Mouse (Mus musculus) lung, adult 18-20 months (tissue): ENCODE results near the gene Abcb1b.
"Not testable (repeated sequence)": the region's sequence is repeated elsewhere in the genome, so short reads cannot be mapped to it uniquely, and the experiment has no call there.

Experiments used
- DNase-seq, 2 experiments: peaks; one replicate each; pipeline ENCODE4 v3.0.0; 2022; ENCODE audit warnings: mixed read lengths in 2 of 2

The Abcb1b gene

DNA sequence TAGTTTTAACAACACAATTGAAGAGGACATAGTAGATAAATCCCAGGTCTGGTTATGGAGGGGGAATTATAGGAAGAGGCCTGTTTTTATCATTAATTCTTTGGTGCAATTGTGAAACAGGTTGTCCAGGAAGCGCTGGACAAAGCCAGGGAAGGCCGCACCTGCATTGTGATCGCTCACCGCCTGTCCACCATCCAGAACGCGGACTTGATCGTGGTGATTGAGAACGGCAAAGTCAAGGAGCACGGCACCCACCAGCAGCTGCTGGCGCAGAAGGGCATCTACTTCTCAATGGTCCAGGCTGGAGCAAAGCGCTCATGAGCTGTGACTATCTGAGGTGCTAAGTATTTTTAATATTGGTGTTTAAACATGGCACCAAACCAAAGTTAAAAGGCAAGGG is 67.7 kb downstream of the Abcb1b start:
- DNase-seq = not testable (repeated sequence)

DNA sequence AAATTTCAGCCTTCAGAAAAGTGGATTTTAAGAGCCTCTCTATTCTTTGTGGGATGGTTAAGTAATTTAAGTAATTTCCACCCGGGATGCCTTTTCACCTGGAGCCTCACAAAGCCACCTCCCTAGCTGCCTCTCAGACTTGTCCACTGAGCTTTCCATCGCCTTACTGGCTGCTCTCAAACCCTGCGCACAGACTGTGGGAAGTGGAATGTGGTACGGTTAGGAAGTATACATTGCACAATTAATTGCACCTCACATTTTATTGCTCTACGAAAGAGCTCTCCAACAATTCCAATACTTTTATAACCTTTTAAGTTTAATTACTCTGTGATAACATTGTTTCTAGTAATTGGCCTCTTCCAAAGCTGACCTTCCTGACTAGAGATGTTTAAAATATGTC is 68.4 kb downstream of the Abcb1b start:
- DNase-seq = no peak

DNA sequence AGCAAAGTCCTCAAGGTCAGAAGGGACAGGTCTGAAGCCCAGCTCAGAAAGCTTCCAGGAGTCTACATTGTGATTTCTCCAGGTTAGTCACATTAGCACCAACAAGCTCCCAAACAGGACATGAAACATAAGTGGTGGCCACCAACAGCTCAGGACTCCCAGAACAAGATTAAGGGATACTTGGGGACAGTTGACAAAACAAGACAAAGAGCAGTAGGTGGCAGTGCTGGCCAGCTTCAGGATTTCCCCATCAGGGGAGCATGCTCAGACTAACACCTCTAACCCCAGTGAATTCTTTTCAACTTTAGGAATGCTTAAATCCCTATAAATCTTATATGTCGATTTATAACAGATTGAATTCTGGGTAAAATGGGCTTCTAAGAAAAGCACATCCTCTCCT is 70.1 kb downstream of the Abcb1b start:
- no peak for DNase-seq

DNA sequence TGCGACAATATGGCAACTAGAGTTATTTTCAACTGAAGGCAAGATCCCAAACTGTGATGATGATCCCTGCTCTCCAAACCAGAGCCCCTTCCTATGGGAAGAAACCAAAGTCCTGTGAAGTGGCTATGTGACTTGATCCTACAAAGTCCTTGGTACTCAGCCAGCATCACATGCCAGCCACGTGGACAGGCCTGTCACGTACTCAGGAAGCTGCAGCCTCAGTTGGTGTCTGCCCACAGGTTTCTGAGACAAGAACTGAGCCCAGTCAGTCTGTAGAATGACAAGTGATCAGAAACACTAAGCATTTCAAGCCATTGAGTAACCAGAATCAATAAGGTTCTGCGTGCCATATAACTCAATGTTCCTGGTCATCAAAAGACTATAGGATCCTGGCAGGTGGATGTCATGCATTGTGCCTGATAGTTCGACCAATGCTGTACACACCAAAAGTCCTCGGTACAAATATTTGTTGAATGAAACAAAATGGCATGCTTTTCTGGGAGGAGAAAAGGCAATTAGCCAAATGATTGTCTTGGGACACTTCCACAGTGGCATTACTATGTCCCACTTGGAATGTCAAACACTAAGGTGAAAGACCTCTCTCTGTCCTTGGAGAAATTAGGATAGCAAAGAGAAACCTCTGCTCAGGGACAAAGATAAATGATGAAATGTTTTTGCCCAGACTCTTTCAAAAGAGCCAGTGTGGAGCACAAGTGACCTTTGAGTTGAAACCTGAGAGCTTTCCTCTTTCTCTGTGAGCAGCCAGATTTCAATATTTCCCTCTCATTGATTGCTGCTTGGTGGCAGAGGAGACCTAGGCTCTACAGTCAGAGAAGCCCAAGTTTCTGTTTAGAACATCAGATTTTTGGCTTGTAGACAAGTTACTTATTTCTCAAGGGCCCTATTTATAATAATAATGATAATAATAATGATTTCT is 75.3 kb downstream of the Abcb1b start:
- DNase-seq = no peak

DNA sequence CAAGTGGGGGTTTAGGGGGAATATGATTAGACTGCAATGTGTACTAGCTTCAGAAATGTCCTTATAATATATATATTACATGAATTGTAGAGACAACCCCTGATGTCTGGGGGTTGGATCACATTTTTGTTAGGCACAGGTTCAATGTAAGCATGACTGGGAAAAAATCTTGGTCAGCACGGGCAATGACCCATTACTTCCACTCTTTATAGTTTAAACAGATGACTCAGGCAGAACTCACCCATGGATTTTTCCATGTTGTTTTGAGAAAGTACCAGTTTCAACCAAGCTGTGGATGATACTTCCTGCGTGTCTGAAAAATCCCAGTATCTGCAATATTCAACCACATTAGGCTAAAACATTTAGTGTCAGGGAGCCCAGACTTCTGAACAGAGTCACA is 79.1 kb downstream of the Abcb1b start:
- no peak for DNase-seq

DNA sequence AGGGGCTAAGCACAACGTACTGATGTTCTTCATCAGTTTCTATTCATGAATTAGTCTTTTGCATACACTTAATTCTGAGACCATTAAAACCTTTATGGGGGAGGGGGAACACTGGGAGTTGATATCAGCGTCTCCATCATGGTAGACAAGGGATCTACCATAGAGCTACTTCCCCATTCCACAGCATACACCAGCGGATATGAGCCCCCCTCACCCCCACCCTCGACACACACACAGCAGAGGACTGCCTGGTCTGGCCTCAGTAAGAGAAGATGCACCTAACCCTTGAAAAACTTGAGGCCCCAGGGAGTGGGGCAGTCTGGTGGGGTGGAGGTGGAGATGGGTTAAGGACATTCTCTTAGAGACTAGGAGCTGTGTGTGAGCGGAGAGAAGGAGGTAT is 79.9 kb downstream of the Abcb1b start:
- DNase-seq = no peak

DNA sequence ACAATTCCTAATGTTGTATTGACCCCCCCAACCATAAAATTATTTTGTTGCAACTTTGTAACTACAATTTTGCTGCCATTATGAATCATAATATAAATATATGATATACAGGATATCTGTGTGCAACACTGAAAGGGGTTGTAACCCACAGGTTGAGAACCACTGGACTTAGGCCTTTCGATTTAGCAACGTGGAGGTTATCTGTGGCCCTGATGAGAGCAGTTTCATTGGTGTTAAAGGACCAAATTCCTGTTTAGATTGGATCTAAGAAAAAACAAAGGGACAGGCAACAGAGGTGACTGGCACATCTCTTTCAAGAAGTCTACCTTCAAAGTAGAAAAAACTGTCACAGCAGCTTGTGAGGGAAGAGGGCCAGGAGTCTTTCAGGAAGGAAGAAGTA is 87.9 kb downstream of the Abcb1b start:
- DNase-seq = no peak

DNA sequence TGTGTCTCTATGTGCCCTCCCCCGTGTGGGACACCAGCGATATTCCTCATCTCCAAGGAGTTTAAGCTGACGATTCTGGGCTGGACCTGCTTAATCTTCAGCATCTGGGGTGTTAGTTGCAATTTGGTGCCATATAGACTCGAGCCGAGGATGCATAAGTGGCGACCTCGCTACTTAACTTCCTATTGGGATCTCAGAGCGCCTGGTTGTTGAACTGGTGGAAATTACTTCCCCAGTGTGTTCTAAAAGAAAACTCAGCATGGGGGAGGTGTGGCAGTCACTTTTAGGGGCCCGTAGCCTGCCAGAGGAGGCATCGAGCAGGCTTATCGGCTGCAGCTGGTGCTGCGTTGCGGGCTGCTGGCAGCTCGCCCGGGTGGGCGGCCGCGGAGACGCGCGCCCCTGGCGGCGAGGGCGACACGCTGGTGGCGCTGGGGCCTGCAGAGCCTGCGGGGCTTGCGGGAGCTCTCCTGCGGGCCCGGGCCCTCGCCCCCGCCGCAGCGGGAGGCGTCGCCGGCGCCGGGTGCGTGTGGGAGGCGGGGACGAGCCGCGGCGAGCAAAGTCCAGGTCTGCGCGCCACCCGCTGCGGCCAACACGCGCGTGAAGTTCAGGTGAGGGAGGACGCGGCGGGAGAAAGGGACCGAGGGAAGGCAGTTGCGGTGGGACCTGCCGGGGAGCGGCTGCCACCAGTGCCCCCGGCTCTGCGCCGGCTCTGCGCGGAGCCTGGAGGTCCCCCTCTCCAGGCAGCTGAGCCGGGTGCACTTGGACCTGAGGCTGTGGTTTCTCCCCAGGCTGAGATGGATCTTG is 95.6 kb downstream of the Abcb1b start, which contains the start of gene Abcb4:
Abcb4 (plus strand) TSS at position 418 of the 804 bp plus-strand sequence.
- peak; percentile 9 to 25 for DNase-seq

DNA sequence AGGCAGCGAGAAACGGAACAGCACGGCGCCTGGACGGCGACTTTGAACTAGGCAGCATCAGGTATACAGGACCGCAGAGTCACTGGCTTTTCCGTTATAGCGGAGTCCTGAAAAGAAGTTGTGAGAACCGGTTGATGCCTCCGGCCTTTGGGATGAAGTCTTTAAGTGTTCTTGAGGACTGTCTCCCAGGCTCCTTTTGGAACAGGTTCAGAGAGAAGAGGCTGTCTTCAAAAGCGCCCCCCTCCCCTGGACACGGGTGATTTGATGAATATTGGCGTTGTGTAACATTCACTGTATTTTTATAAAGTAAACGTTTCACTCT is 96.1 kb downstream of the Abcb1b start:
- DNase-seq = no peak

DNA sequence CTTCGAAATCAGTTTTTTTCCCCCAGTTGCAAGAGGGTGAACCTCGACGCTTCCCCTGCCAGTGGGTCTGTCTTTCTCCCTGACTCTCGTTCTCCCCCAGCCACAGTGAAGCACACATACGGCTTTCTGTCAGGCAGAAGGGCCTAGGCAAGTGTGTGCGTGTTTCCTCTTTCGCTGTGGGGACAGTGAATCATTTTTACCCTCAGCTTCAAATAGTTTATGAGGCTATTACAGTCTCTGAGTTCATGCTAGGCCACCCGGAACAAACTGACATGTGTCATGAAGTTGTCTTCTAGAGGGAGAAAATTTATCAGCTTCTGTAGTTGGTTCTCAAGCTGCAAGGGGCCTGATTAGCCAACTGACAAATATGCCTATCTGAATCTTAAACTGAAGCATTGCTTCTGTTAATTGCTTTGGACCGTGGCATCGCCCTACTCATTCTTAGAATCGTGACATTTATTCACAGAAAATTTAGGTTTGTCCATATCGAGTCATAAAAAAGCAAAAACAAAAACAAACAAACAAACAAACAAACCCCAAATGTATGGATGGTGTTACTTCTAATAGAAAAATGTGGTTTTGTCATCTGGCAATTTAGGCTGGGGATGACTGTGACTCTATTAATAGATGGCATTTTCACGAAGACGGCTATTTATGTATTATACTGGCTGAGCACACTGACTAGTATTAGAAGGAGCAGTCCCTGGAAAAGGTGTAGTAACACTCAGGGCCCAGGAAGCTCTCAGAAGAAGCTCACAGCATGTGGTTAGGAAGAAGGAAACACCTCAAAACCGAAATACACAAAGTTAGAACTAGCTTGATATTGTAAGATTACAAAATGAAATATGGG is 96.9 kb downstream of the Abcb1b start:
- no peak for DNase-seq

DNA sequence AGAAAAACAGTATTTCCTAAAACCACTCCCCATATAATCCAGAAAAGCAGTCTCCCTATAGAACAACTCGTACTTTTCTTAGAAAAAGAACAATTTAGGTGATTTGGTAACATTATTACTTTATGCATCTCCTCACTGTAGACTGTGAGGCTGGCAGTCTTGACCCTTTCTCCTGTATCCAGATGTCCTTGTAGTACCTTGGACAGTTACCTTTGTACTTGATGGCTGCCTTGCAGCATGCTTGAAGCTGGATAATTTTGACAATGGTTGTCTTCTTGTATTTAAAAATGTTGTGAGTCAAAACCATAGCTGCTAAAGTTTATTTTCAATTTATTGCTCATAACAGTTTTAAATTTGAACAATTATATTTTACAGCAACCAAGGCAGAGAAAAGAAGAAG is 98.3 kb downstream of the Abcb1b start:
- DNase-seq = no peak

DNA sequence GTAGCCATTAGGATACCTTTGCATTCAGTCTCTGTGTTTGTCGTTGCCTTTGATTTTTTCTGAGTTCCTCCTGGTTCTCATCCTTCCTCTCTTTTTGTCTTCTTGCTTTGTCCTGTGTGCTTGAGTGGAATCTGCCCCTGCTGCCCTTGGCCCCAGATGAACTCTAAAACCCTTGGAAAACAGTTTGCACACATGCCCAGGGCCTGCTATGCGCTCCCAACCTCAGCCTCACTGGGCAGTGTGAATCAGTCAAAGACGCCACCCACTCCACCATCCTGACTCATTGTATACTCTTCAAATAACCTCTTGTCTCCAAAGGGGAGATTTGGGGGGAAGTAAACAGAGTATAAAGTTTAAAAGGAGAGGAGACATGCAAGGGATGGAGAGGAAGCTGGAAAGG is 100.3 kb downstream of the Abcb1b start:
- no peak for DNase-seq

DNA sequence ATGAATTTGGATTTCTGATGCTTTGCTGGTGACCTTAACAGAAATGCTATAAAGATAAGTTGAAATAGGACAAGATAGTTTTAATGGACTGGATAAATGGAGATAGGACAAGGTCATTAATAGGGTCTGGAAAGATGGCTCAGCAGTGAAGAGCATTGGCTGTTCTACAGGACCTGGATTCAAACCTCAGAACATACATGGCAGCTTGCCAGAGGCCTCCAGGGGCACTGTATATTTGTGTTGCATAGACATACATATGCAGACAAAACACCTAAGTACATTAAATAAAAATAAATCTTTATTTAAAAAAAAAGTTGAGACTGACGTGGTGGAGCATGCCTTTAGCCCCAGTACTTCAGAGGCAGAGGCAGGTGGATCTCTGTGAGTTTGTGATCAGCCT is 103.1 kb downstream of the Abcb1b start:
- no peak for DNase-seq

DNA sequence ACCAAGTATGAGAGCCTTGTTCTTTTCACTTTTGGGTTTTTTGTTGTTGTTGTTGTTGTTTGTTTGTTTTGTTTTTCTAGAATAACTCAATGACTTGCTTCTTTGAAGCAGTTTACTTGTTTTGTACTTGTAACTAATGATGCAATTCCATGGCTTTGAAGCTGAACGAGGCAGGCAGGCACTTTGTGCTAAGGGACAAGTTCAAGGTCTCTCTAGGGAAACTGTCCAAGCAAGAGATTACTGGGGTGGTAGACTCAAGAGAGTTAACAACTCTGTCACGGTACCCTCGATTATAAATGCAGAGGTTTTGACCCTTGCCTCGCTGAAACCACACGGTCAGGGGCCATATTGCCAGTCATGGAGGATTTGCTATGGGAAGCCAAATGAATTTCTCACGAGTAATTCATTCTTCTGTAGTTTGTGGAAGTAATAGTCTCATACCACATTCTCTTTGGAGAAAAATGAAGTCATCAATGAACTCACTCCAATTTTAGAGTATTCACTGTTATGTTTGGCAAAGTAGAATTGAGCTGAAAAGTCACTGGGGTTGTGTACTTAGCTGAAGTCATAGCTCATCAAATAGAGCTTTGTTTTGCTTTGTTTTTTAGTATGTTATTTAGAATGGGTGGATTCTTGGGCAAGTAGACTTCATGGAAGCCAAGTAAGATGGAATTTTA is 104.3 kb downstream of the Abcb1b start:
- no peak for DNase-seq

DNA sequence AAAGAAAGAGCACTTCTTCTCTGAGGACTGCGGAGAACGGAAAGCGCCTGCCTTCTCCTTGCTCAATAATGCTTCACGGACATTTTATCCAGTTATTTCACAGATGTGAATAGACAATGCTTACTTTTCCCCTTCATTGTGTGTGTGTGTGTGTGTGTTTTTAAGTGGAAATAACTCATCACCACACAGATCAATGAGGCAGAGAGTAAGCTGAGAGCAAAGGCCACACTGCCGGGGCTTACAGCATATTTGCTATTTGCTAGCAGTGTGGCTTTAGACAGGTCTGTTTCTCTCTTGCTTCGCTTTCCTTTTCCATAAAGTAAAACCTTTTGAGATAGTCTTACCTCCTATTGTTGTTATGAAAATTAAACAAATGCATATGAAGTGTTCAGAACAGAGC is 106.6 kb downstream of the Abcb1b start:
- DNase-seq = no peak

DNA sequence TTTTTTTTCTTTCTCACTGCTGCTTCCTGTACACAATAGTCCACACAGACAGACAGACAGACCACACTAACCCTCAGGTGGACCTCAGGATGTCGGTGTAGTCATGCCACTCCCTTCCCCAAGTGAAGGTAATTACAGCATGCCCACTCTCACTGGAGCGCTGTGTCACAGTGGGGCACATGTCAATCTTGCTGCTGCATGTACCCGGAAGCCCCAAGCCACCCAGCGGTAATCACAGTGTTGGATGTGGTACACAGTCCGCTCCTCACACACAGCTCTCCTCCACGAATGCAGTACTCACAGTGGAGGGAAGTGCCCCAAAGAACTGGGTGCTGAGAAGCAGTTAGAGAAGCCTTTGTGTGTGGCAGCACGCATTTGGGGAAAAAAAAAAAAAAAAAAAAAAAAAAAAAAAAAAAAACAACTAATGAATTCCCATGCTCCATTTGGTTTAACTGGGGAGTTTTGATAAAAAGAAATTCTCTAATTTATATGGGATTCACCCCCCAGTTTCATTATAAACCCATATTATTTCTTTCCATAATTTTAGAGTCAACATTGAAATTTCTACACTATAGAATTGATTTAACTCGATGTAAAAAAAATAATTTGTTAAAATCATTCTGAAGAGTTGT is 113.7 kb downstream of the Abcb1b start:
- DNase-seq = no peak
